Mouse (Mus musculus): Measurements from ENCODE around the gene Ddias. TPM values are rescaled to one million over a fixed set of nuclear protein-coding genes. Genes with fewer than 3 reads are reported as not detected.

Gene Ddias
- polyA plus RNA-seq, 1 experiment: not detected

DNA sequence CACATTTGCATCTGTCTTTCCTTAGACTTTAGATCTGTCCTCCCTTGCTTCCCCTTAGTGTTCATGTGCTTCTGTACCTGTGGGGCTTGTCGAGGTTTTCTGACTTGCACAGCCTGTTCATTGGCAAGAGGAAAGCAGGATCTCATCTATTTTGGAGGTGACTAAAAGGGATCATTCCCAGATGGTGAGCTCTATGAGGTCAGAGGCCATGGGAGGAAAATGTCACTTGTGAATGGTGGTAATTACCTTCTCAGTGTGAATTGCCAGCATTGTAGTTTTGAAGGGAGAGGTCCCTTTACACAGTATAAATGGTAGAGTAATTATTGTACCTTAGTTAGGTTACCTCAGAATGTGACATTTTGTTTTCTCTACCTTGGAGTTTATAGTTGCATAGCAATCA, 16.2 kb upstream of the Ddias start:
- Histone ChIP-seq H3K27ac (ENCODE audit: insufficient read depth, low read depth, low read length) (no peak overlapping the region), H3K4me3 (ENCODE audit: insufficient read depth, low read depth, low read length) (no peak overlapping the region), H3K4me1 (ENCODE audit: control insufficient read depth, insufficient read depth, low read length) (no peaks in the 10 kb centered on the region)
- 74% methylated on average over 1 of the region's 1 CpGs for WGBS
- TF ChIP-seq POLR2A (IDR thresholded peaks at IDR 0.05; ENCODE audit: insufficient read depth, low read depth, low read length) (no peak), CTCF (IDR thresholded peaks at IDR 0.05; ENCODE audit: insufficient read depth, low read depth, low read length) (no peak)

DNA sequence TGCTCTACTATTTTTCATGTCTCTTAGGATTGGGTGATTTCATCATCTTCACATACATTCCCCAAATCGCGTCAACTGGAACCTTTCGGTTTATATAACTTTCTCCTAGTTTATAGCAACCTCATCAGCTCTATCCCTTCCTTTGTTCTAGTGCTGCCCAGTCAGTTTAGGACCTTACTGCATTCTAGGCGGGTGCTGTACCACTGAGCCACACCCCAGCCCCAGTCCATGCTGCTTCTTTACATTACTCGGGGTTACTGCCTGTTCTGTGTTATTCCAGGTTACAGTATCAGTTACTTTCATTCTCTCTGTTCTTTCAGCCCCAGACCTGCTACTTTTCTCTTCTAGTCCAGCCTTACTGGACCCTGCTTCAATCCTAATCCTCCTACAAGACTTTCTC, 13.2 kb upstream of the Ddias start:
- 91% methylated on average over 5 of the region's 5 CpGs for WGBS
- TF ChIP-seq CTCF (IDR thresholded peaks at IDR 0.05; ENCODE audit: insufficient read depth, low read depth, low read length): no peak
- no peak for TF ChIP-seq POLR2A (IDR thresholded peaks at IDR 0.05; ENCODE audit: insufficient read depth, low read depth, low read length)
- no peak overlapping the region for H3K27ac ChIP-seq (ENCODE audit: insufficient read depth, low read depth, low read length)
- H3K4me3 ChIP-seq (ENCODE audit: insufficient read depth, low read depth, low read length): no peak overlapping the region
- no peaks in the 10 kb centered on the region for H3K4me1 ChIP-seq (ENCODE audit: control insufficient read depth, insufficient read depth, low read length)

DNA sequence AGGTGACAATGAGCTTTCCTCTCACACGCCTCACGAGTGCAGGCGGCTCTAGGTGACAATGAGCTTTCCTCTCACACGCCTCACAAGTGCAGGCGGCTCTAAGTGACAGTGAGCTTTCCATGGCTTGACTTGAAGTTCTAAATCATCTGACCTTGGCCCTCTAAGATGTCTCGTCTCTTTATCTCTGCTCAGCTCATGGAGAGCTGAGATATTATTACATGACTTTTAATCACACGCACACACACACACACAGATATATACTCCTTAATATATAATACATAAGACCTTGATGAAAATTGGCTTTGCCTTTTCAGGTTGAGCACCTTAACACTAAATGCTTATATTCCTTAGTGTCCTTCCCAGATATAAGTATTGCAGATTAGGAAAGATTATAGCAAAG, 12.8 kb upstream of the Ddias start:
- 93% methylated on average over 7 of the region's 7 CpGs for WGBS
- no peak overlapping the region for H3K4me3 ChIP-seq (ENCODE audit: insufficient read depth, low read depth, low read length)

DNA sequence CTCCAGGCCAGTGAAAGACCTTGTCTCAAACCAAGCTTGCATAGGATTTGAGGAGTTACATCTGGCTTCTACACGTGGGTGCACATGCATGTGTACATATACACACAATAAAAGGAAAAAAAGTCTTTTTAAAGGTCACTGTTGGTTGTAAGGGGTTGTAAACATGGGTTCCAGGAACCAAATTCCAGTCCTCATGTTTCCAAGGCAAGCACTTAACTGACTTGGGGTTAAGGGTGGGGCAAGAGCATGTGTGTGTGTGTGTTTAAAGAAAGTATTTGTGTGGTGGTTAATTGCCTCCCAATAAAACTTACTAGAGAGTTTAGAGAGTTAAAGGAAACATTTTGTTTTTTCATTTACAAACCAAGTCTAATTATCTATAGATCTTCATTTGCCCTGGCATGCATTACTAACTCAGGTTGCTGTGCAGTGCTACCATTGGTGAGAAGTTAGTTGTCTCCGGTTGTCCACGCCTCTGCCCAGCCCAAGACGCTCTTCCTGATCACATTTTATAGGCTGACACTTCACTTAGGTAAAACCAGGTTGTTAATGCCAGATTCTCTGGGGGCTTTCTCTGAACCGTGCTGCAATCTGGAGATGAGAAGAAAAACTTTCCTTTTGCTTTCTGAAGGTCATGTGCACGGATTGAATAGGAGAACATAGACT, 11.1 kb upstream of the Ddias start:
- no peaks in the 10 kb centered on the region for H3K4me1 ChIP-seq (ENCODE audit: control insufficient read depth, insufficient read depth, low read length)
- H3K4me3 ChIP-seq (ENCODE audit: insufficient read depth, low read depth, low read length): no peak overlapping the region
- TF ChIP-seq CTCF (IDR thresholded peaks at IDR 0.05; ENCODE audit: insufficient read depth, low read depth, low read length) (no peak), POLR2A (IDR thresholded peaks at IDR 0.05; ENCODE audit: insufficient read depth, low read depth, low read length) (no peak)
- H3K27ac ChIP-seq (ENCODE audit: insufficient read depth, low read depth, low read length): no peak overlapping the region
- 91% methylated on average over 6 of the region's 6 CpGs for WGBS

More for the DNA sequence above, 12.8 kb upstream of the Ddias start:
- no peak overlapping the region for H3K27ac ChIP-seq (ENCODE audit: insufficient read depth, low read depth, low read length)
- no peaks in the 10 kb centered on the region for H3K4me1 ChIP-seq (ENCODE audit: control insufficient read depth, insufficient read depth, low read length)
- TF ChIP-seq CTCF (IDR thresholded peaks at IDR 0.05; ENCODE audit: insufficient read depth, low read depth, low read length): no peak
- no peak for TF ChIP-seq POLR2A (IDR thresholded peaks at IDR 0.05; ENCODE audit: insufficient read depth, low read depth, low read length)

DNA sequence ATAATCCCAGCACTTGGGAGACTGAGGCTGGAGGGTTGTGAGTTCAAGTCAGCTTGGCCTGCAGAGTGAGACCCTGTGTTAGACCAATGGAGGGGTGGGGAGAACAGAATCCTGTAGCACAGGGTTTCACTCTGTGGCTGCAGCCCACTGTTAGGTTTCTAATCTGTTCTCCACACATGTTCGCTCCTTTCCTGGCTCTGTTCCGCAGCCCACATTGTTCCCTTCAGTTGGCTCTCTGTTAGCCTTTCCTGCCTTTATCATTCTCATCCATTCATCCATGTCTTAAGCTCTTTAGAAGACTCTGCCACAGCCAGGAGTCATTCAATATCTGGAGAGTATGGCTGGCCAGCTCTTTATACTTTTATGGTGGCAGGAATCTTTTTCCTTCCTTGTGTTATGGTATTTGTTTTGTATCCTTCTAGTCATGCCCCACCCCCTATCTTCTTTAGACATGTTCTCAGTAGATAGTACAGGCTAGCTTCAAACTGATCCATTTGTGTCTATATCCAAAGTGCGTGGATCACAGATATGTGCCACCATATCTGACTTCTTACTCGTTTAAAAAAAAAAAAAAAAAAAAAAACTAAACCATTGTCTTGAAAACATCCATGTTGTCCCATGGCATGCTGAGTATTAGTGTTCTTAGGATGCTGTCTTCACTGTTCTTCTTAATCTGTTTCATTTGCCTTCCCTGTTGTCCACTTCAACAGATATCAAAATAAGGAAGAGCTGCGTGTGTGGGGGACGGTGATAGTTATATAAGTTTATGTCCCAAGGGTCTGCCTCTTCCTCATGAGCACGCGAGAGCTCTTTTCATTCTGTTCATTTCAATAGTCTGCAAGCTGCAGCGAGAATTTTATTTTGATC, 10.0 kb upstream of the Ddias start:
- no peak overlapping the region for H3K4me3 ChIP-seq (ENCODE audit: insufficient read depth, low read depth, low read length)
- H3K27ac ChIP-seq (ENCODE audit: insufficient read depth, low read depth, low read length): no peak overlapping the region
- WGBS: 89% methylated on average over 9 of the region's 9 CpGs
- H3K4me1 ChIP-seq (ENCODE audit: control insufficient read depth, insufficient read depth, low read length): no peaks in the 10 kb centered on the region
- no peak for TF ChIP-seq CTCF (IDR thresholded peaks at IDR 0.05; ENCODE audit: insufficient read depth, low read depth, low read length)
- TF ChIP-seq POLR2A (IDR thresholded peaks at IDR 0.05; ENCODE audit: insufficient read depth, low read depth, low read length): no peak

DNA sequence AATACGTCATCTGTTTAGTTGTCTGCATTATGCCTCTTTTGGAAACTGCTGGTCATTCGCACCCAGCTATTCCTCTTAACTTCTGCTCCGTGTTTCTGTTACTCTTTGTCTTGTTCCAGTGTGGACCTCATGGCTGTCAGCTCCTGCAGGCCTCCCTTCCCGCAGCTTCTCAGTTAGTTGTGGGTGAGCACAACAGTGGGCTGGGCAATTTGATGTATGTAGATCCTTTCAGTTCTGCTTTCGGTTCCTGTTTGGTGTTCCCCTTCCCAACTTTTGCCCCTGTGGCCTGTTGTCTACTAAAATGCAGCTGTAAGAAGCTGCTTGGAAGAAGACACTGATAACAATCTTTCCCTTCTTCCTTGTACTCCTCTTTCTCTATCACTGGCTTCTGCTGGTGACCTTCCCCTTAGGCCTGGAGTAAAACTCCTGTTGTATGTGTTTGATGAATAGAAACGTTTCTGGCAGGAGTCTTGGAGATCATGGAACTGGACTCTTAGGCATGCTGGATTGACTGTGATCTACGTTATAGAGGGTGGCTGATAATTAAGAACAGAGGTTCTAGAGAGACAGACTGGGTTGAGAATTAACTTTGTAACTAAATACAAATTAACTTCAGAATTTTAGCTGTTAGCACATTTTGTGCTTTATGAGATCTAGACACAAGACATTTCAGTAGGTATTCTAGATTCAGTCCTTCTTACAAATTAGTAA, 4.7 kb upstream of the Ddias start:
- Histone ChIP-seq H3K4me1 (ENCODE audit: control insufficient read depth, insufficient read depth, low read length) (peaks cover 6% of the 10 kb centered on the region; the same call in 1 of the 2 replicates), H3K4me3 (ENCODE audit: insufficient read depth, low read depth, low read length) (no peak overlapping the region), H3K27ac (ENCODE audit: insufficient read depth, low read depth, low read length) (no peak overlapping the region)
- TF ChIP-seq POLR2A (IDR thresholded peaks at IDR 0.05; ENCODE audit: insufficient read depth, low read depth, low read length) (no peak), CTCF (IDR thresholded peaks at IDR 0.05; ENCODE audit: insufficient read depth, low read depth, low read length) (no peak)
- 86% methylated on average over 7 of the region's 7 CpGs for WGBS

DNA sequence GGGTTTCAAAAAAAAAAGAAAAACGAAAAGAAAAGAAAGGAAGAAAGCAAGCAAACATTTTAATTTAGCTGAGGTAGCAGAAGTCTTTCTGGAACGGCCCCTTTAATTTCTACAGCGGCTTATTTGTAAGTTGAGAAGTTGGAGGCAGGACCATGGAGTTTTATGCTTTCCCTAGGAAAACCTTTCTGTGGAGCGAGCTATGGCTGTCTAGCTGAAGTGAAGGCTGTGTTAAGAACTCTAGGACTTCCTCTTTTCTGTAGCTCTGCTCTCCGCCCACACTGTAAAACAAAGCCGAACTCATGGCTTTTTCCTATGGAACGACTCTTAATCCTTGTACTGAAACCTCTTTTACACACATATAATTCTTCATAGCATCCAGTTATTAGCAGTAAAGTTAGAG, 2.5 kb upstream of the Ddias start:
- WGBS: 15% methylated on average over 7 of the region's 7 CpGs
- Histone ChIP-seq H3K4me3 (ENCODE audit: insufficient read depth, low read depth, low read length) (no peak overlapping the region), H3K4me1 (ENCODE audit: control insufficient read depth, insufficient read depth, low read length) (peaks cover 6% of the 10 kb centered on the region; the same call in 1 of the 2 replicates), H3K27ac (ENCODE audit: insufficient read depth, low read depth, low read length) (no peak overlapping the region)
- TF ChIP-seq CTCF (IDR thresholded peaks at IDR 0.05; ENCODE audit: insufficient read depth, low read depth, low read length) (no peak), POLR2A (IDR thresholded peaks at IDR 0.05; ENCODE audit: insufficient read depth, low read depth, low read length) (no peak)

DNA sequence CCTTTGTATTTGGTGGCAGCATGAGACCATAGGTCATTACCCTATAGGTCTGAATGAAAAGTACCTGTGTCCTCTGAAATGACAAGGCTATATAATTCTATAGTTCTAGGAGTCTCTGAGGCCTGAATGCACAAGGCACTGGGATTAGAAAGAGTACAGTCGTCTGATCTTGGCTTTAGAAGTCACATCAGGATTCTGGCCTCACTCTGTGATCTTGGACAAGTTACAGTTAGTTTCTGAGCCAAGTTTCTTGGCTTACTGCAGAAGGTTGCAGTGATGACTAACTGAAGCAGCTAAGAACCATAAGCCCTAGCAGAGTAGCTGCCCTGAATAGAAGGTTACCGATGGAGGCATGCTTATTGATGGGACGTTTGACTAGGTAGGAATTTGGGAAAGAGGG, 2.0 kb upstream of the Ddias start:
- WGBS: 20% methylated on average over 3 of the region's 3 CpGs
- no peak overlapping the region for H3K27ac ChIP-seq (ENCODE audit: insufficient read depth, low read depth, low read length)
- H3K4me1 ChIP-seq (ENCODE audit: control insufficient read depth, insufficient read depth, low read length): peaks cover 6% of the 10 kb centered on the region; the same call in 1 of the 2 replicates
- no peak overlapping the region for H3K4me3 ChIP-seq (ENCODE audit: insufficient read depth, low read depth, low read length)
- TF ChIP-seq POLR2A (IDR thresholded peaks at IDR 0.05; ENCODE audit: insufficient read depth, low read depth, low read length): no peak
- no peak for TF ChIP-seq CTCF (IDR thresholded peaks at IDR 0.05; ENCODE audit: insufficient read depth, low read depth, low read length)
